Mouse (Mus musculus) gastrocnemius, postnatal 10 days (tissue): ENCODE measurements around the gene Dpp3. TPM values are rescaled to one million over a fixed set of nuclear protein-coding genes. Genes with fewer than 3 reads are reported as not detected.
A peak's percentile ranks its signal among the peaks of the same experiment; 100 is the strongest.
"Not testable (repeated sequence)": the region's sequence is repeated elsewhere in the genome, so short reads cannot be mapped to it uniquely, and the experiment has no call there.

Source experiments
- DNase-seq: peaks from one replicate; pipeline ENCODE4 v3.0.0; 2021; ENCODE audit warnings: mixed read lengths
- long read RNA-seq, 2 experiments: library from polyadenylated mRNA; stranded (forward); transcript quantifications; one replicate each; pipeline ENCODE4 v2.0.0; 2021
- total RNA-seq, 2 experiments: library from RNA; stranded (reverse); gene quantifications; 2 replicates each; pipeline ENCODE4 v1.2.3; 2021

Gene Dpp3
- total RNA-seq, result 10 to 100 TPM; 32.1 to 33.8 TPM
- long read RNA-seq, experiment 1, transcript Dpp3-201 (18 exons, 2,683 nt), result major isoform, 51 of 89 reads
- long read RNA-seq, experiment 1, partial matches to known transcripts, result 15 of 89 reads
- long read RNA-seq, experiment 1, other reads (novel, unspliced or antisense), result 23 of 89 reads
- long read RNA-seq, experiment 2, transcript Dpp3-201 (18 exons, 2,683 nt), result major isoform, 44 of 74 reads
- long read RNA-seq, experiment 2, partial matches to known transcripts, result 14 of 74 reads
- long read RNA-seq, experiment 2, other reads (novel, unspliced or antisense), result 16 of 74 reads

- peak; percentile 98 for DNase-seq
Measured at GRCm38 (mm10) chr19:4927904-4928531, at the start of gene Dpp3. Gene Dpp3, minus strand, starts transcription at chr19:4928287.

GRCm38 (mm10) chr19:4968236-4968635 lies 40.1 kb upstream of the Dpp3 start:
- DNase-seq, result no peak

GRCm38 (mm10) chr19:4961928-4962601 lies 34.0 kb upstream of the Dpp3 start, which contains the start of gene Mrpl11:
Gene Mrpl11, plus strand, starts transcription at chr19:4962147.
- DNase-seq, result peak; percentile 80

- DNase-seq, result not testable (repeated sequence)
Measured at GRCm38 (mm10) chr19:4948641-4949040, 20.6 kb upstream of the Dpp3 start.

- no peak for DNase-seq
Measured at GRCm38 (mm10) chr19:4945540-4945939, 17.5 kb upstream of the Dpp3 start.

GRCm38 (mm10) chr19:4943253-4943588 lies 15.1 kb upstream of the Dpp3 start:
- DNase-seq, result no peak

GRCm38 (mm10) chr19:4942551-4943252 lies 14.6 kb upstream of the Dpp3 start, which contains the start of gene Peli3:
Gene Peli3, minus strand, starts transcription at chr19:4943127.
- peak; percentile 83 for DNase-seq

- DNase-seq, result peak; percentile 54
Measured at GRCm38 (mm10) chr19:4937444-4938310, 9.6 kb upstream of the Dpp3 start.

- DNase-seq, result no peak
Measured at GRCm38 (mm10) chr19:4936896-4937295, 8.8 kb upstream of the Dpp3 start.

- peak; percentile 49 for DNase-seq
Measured at GRCm38 (mm10) chr19:4928781-4929180, 694 bp upstream of the Dpp3 start.

GRCm38 (mm10) chr19:4925121-4925860 lies 2.8 kb downstream of the Dpp3 start:
- DNase-seq, result no peak

GRCm38 (mm10) chr19:4919652-4920051 lies 8.4 kb downstream of the Dpp3 start:
- no peak for DNase-seq

- DNase-seq, result no peak
Measured at GRCm38 (mm10) chr19:4916827-4917226, 11.3 kb downstream of the Dpp3 start.

- no peak for DNase-seq
Measured at GRCm38 (mm10) chr19:4915924-4916603, 12.0 kb downstream of the Dpp3 start.

GRCm38 (mm10) chr19:4909376-4909775 lies 18.7 kb downstream of the Dpp3 start:
- DNase-seq, result no peak

- DNase-seq, result no peak
Measured at GRCm38 (mm10) chr19:4908107-4908506, 20.0 kb downstream of the Dpp3 start.

GRCm38 (mm10) chr19:4905979-4906794 lies 21.9 kb downstream of the Dpp3 start, which contains the start of gene Bbs1:
Gene Bbs1, minus strand, starts transcription at chr19:4906628.
- peak; percentile 82 for DNase-seq

GRCm38 (mm10) chr19:4899888-4900287 lies 28.2 kb downstream of the Dpp3 start:
- no peak for DNase-seq

GRCm38 (mm10) chr19:4898972-4899371 lies 29.1 kb downstream of the Dpp3 start:
- no peak for DNase-seq
